Mouse (Mus musculus): ENCODE measurements around the gene Nktr.

GRCm38 (mm10) chr9:121756785-121757184, 37.8 kb downstream of the Nktr start:
- no peak for TF ChIP-seq CTCF (IDR thresholded peaks at IDR 0.05; ENCODE audit: low read depth, low read length)
- TF ChIP-seq POLR2A (IDR thresholded peaks at IDR 0.05; ENCODE audit: extremely low read depth, insufficient read depth, low read length), result no peak

All from liver, adult 2 months (tissue).